ENCODE assay signal across 19 mouse cellular contexts in genomic region chr9:62767464-62767863, GRCm38 (mm10). TPM values are rescaled to one million over a fixed set of nuclear protein-coding genes. Genes with fewer than 3 reads are reported as not detected.
DNase-seq lines count a peak whose midpoint lies in the region; ATAC-seq and TF ChIP-seq lines count a peak whose summit lies in the region.
"Had no signal": no experiment of that assay in that cellular context is flagged by ENCODE, and none has a peak within 500 bp of the region (broad histone marks: within the 10 kb centered on the region; RNA-seq: fewer than 3 reads in every experiment).

No protein-coding gene starts in this region.

- DNase-seq in forebrain, embryonic 14.5 days (ENCODE audit: low spot score), result no peak
- DNase-seq in kidney, adult 8-10 months, result no peak
- no peak for DNase-seq in lung, postnatal 0 days (ENCODE audit: low spot score)
- DNase-seq in lung, adult 2 months, result no peak
- DNase-seq: cerebellum, adult 11-12 months; gastrocnemius, postnatal 10 days; left cerebral cortex, postnatal 4 days; liver had no signal

- H3K4me3 ChIP-seq in forebrain, embryonic 12.5 days (replicated peaks), result no peak overlapping the region
- no peak overlapping the region for H3K4me3 ChIP-seq in forebrain, embryonic 14.5 days (ENCODE audit: low read depth, low read length)
- no peak overlapping the region for H3K4me3 ChIP-seq in kidney, embryonic 16.5 days (ENCODE audit: low read length)
- H3K4me3 ChIP-seq in lung, postnatal 0 days (ENCODE audit: low read depth, low read length), result no peak overlapping the region
- H3K4me3 ChIP-seq in lung, adult 2 months (replicated peaks; ENCODE audit: extremely low read depth, low read depth, low read length), result no peak overlapping the region
- H3K4me3 ChIP-seq: embryonic facial prominence, embryonic 10.5 days; heart, embryonic 12.5 days; hindbrain, embryonic 15.5 days; liver, embryonic 15.5 days had no signal

- 73% methylated on average over 17 of the region's 17 CpGs for WGBS in forebrain, embryonic 12.5 days
- 79% methylated on average over 17 of the region's 17 CpGs for WGBS in forebrain, embryonic 14.5 days
- 53% methylated on average over 17 of the region's 17 CpGs for WGBS in kidney, embryonic 16.5 days
- 56% methylated on average over 17 of the region's 17 CpGs for WGBS in lung, postnatal 0 days
- WGBS in lung, adult 2 months, result 61% methylated on average over 17 of the region's 17 CpGs

- no peaks in the 10 kb centered on the region for H3K27me3 ChIP-seq in forebrain, embryonic 12.5 days
- H3K27me3 ChIP-seq in forebrain, embryonic 14.5 days (replicated peaks; ENCODE audit: control insufficient read depth, insufficient read depth, low read length), result no peaks in the 10 kb centered on the region
- no peaks in the 10 kb centered on the region for H3K27me3 ChIP-seq in kidney, embryonic 16.5 days (ENCODE audit: insufficient read depth, low read length)
- no peaks in the 10 kb centered on the region for H3K27me3 ChIP-seq in lung, postnatal 0 days (replicated peaks; ENCODE audit: insufficient read depth, low read length)
- H3K27me3 ChIP-seq: hindbrain, embryonic 15.5 days; liver, embryonic 15.5 days had no signal

- no peak for TF ChIP-seq POLR2A in lung, adult 2 months (IDR thresholded peaks at IDR 0.05; ENCODE audit: borderline replicate concordance, extremely low read depth, low read depth, low read length)

- peak overlapping the region; percentile 21; the same call in 1 of the 2 replicates for H3K9ac ChIP-seq in forebrain, embryonic 12.5 days
- H3K9ac ChIP-seq in forebrain, embryonic 14.5 days (ENCODE audit: low read length), result no peak overlapping the region
- H3K9ac ChIP-seq in kidney, embryonic 16.5 days (replicated peaks; ENCODE audit: low read length), result no peak overlapping the region
- H3K9ac ChIP-seq in lung, postnatal 0 days (replicated peaks; ENCODE audit: low read depth), result no peak overlapping the region
- H3K9ac ChIP-seq: heart, embryonic 12.5 days; hindbrain, embryonic 15.5 days; liver, embryonic 15.5 days had no signal

- H3K4me2 ChIP-seq in forebrain, embryonic 12.5 days, result no peak overlapping the region
- no peak overlapping the region for H3K4me2 ChIP-seq in forebrain, embryonic 14.5 days (ENCODE audit: low read length)
- no peak overlapping the region for H3K4me2 ChIP-seq in kidney, embryonic 16.5 days (replicated peaks; ENCODE audit: low read depth, low read length)
- H3K4me2 ChIP-seq in lung, postnatal 0 days (replicated peaks; ENCODE audit: low read depth, low read length), result no peak overlapping the region
- H3K4me2 ChIP-seq: heart, embryonic 12.5 days; hindbrain, embryonic 15.5 days; liver, embryonic 15.5 days had no signal

- H3K36me3 ChIP-seq in forebrain, embryonic 12.5 days (replicated peaks), result no peaks in the 10 kb centered on the region
- H3K36me3 ChIP-seq in forebrain, embryonic 14.5 days (ENCODE audit: control insufficient read depth, insufficient read depth, low read length), result no peaks in the 10 kb centered on the region
- H3K36me3 ChIP-seq in kidney, embryonic 16.5 days (ENCODE audit: insufficient read depth, low read length), result no peaks in the 10 kb centered on the region
- H3K36me3 ChIP-seq in lung, postnatal 0 days (ENCODE audit: insufficient read depth, low read length), result no peaks in the 10 kb centered on the region
- H3K36me3 ChIP-seq: embryonic facial prominence, embryonic 10.5 days; heart, embryonic 12.5 days; hindbrain, embryonic 15.5 days; liver, embryonic 15.5 days had no signal

- TF ChIP-seq EP300 in lung, postnatal 0 days (IDR thresholded peaks at IDR 0.05), result no peak

- H3K27ac ChIP-seq in forebrain, embryonic 12.5 days, result no peak overlapping the region
- no peak overlapping the region for H3K27ac ChIP-seq in forebrain, embryonic 14.5 days (ENCODE audit: low read depth, low read length)
- H3K27ac ChIP-seq in kidney, embryonic 16.5 days (ENCODE audit: low read length), result no peak overlapping the region
- H3K27ac ChIP-seq in lung, postnatal 0 days (ENCODE audit: low read length), result no peak overlapping the region
- H3K27ac ChIP-seq: embryonic facial prominence, embryonic 10.5 days; hindbrain, embryonic 15.5 days; liver, embryonic 15.5 days; macrophage had no signal

- H3K4me1 ChIP-seq in forebrain, embryonic 12.5 days, result 0 out of 2 replicates have a peak, but pooled peaks cover 6% of the 10 kb centered on the region
- H3K4me1 ChIP-seq in forebrain, embryonic 14.5 days (ENCODE audit: control insufficient read depth, insufficient read depth, low read length), result no peaks in the 10 kb centered on the region
- H3K4me1 ChIP-seq in kidney, embryonic 16.5 days (ENCODE audit: insufficient read depth, low read length), result peaks cover 3% of the 10 kb centered on the region; the same call in 1 of the 2 replicates
- no peaks in the 10 kb centered on the region for H3K4me1 ChIP-seq in lung, postnatal 0 days (ENCODE audit: insufficient read depth, low read depth, low read length)
- H3K4me1 ChIP-seq in lung, adult 2 months (ENCODE audit: control insufficient read depth, insufficient read depth, low read length), result no peaks in the 10 kb centered on the region
- H3K4me1 ChIP-seq: liver, embryonic 15.5 days had no signal

- peak; percentile 28 for TF ChIP-seq CTCF in lung, postnatal 0 days (IDR thresholded peaks at IDR 0.05)
- TF ChIP-seq CTCF in lung, adult 2 months (IDR thresholded peaks at IDR 0.05; ENCODE audit: insufficient read depth, low read length), result no peak

- H3K9me3 ChIP-seq in forebrain, embryonic 12.5 days, result no peaks in the 10 kb centered on the region
- H3K9me3 ChIP-seq in forebrain, embryonic 14.5 days (replicated peaks; ENCODE audit: control insufficient read depth, low read length), result no peaks in the 10 kb centered on the region
- no peaks in the 10 kb centered on the region for H3K9me3 ChIP-seq in kidney, embryonic 16.5 days (ENCODE audit: low read length)
- H3K9me3 ChIP-seq in lung, postnatal 0 days (ENCODE audit: low read length), result no peaks in the 10 kb centered on the region
- H3K9me3 ChIP-seq: embryonic facial prominence, embryonic 10.5 days; heart, embryonic 12.5 days; hindbrain, embryonic 15.5 days; liver, embryonic 15.5 days had no signal

- ATAC-seq in forebrain, embryonic 12.5 days (ENCODE audit: low FRiP score), result no peak
- ATAC-seq in forebrain, embryonic 14.5 days, result no peak
- peak; percentile 55; the same call in 1 of the 2 replicates for ATAC-seq in kidney, embryonic 16.5 days (ENCODE audit: low FRiP score, low TSS enrichment)
- 0 out of 2 replicates have a peak, but pooled peaks have one; percentile 22 for ATAC-seq in lung, postnatal 0 days
- ATAC-seq in inflammation-experienced regulatory T-cells, adult 6 months, result no peak
- ATAC-seq: CD4-positive, CD25-positive, alpha-beta regulatory T cell, adult 4 months; intestine, embryonic 16.5 days; midbrain, embryonic 16.5 days had no signal

RNA-seq across cellular contexts. Expression of gene Fem1b, which starts 44.3 kb away (rescaled TPM):
- polyA plus RNA-seq in forebrain, embryonic 12.5 days (2016; fragmentation: Nextera tagmentation; extraction: Ambion mirVana), result 56.6 and 59.0 TPM in 2 replicates
- 57.8 and 60.8 TPM in 2 replicates for polyA plus RNA-seq in forebrain, embryonic 14.5 days (2014; fragmentation: Nextera tagmentation; extraction: Ambion mirVana)
- polyA plus RNA-seq in kidney, embryonic 16.5 days (2015; fragmentation: Nextera tagmentation; extraction: Ambion mirVana), result 23.1 and 23.5 TPM in 2 replicates
- 9.2 and 10.8 TPM in 2 replicates for polyA plus RNA-seq in lung, postnatal 0 days (2015; fragmentation: Nextera tagmentation; extraction: Ambion mirVana)
- 12.1 and 13.9 TPM in 2 replicates for polyA plus RNA-seq in lung, adult 2 months (2012; rRNA removed)
- 1 to 10 TPM; 3.8 to 4.1 (median 4.1) TPM for polyA plus RNA-seq in inflammation-experienced regulatory T-cells, adult 6 months (2017; shearing (Covaris generic))

Comparison
In these comparisons a context has a peak if more than half of its experiments do, and no peak if none do; other contexts are left out.
1. ATAC-seq: peak in kidney, embryonic 16.5 days (single experiment) and lung, postnatal 0 days (single experiment); none in forebrain, embryonic 12.5 days (single experiment), forebrain, embryonic 14.5 days (single experiment) and inflammation-experienced regulatory T-cells, adult 6 months (single experiment).